In the genomic region with DNA sequence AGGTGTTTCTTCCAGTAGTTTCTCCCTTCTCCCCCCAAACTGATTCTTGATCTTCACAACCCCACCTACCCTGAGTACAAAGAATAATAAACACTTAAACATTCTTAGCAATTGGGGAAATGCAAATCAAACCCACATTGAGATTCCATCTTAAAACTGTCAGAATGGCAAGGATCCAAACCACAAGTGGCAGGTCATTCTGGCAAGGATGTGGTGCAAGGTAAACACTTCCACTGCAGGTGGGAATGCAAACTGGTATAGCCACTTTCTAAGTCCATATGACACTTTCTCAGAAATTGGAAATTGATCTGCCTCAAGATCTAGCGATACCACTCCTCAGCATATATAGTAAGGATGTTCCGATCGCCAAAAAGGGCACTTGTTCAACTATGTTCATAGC, we compare ENCODE assay signal across 18 mouse cellular contexts.
"Had no signal": no experiment of that assay in that cellular context is flagged by ENCODE, and none has a peak within 500 bp of the region (broad histone marks: within the 10 kb centered on the region; RNA-seq: fewer than 3 reads in every experiment).

No protein-coding gene starts in this region.

- ATAC-seq: midbrain, embryonic 15.5 days had no signal

- H3K4me1 ChIP-seq: kidney, embryonic 15.5 days; liver, embryonic 13.5 days; midbrain, embryonic 12.5 days; midbrain, embryonic 15.5 days; neural tube, embryonic 13.5 days had no signal

- H3K4me3 ChIP-seq: kidney, embryonic 15.5 days; left cerebral cortex, adult 2 months; liver, embryonic 13.5 days; midbrain, embryonic 12.5 days; midbrain, embryonic 15.5 days; myocyte; neural tube, embryonic 13.5 days had no signal

- H3K9me3 ChIP-seq: kidney, embryonic 15.5 days; liver, embryonic 13.5 days; midbrain, embryonic 12.5 days; midbrain, embryonic 15.5 days; neural tube, embryonic 13.5 days had no signal

- H3K4me2 ChIP-seq: kidney, embryonic 15.5 days; liver, embryonic 13.5 days; midbrain, embryonic 12.5 days; midbrain, embryonic 15.5 days; neural tube, embryonic 13.5 days had no signal

- H3K9ac ChIP-seq: kidney, embryonic 15.5 days; liver, embryonic 13.5 days; midbrain, embryonic 12.5 days; midbrain, embryonic 15.5 days; neural tube, embryonic 13.5 days had no signal

- H3K27me3 ChIP-seq: kidney, embryonic 15.5 days; liver, embryonic 13.5 days; midbrain, embryonic 12.5 days; midbrain, embryonic 15.5 days; neural tube, embryonic 13.5 days had no signal

- H3K27ac ChIP-seq: kidney, embryonic 15.5 days; left cerebral cortex, adult 2 months; liver, embryonic 13.5 days; macrophage; midbrain, embryonic 12.5 days; midbrain, embryonic 15.5 days; neural tube, embryonic 13.5 days; stomach, postnatal 0 days had no signal

- H3K36me3 ChIP-seq: kidney, embryonic 15.5 days; liver, embryonic 13.5 days; midbrain, embryonic 12.5 days; midbrain, embryonic 15.5 days; neural tube, embryonic 13.5 days had no signal

- DNase-seq: kidney, adult 11 months; kidney, adult 8-10 months; kidney, postnatal 10 days; kidney, postnatal 36 days; layer of hippocampus, postnatal 36 days; liver, embryonic 13.5 days; retina, postnatal 1 day; thymus, adult 2 months; thymus, postnatal 14 days; thymus, postnatal 4 days had no signal
